Mouse (Mus musculus) ES-CJ7 (cell line): ENCODE measurements around the gene Dnase2a.
"Not testable (repeated sequence)": the region's sequence is repeated elsewhere in the genome, so short reads cannot be mapped to it uniquely, and the experiment has no call there.

ENCODE experiments used
- DNase-seq: peaks from one replicate; pipeline ENCODE4 v3.0.0; 2011; ENCODE audit warnings: low read depth, low spot score

Gene Dnase2a

GRCm38 (mm10) chr8:84907493-84907892 lies 867 bp upstream of the Dnase2a start:
- no peak for DNase-seq

DNA sequence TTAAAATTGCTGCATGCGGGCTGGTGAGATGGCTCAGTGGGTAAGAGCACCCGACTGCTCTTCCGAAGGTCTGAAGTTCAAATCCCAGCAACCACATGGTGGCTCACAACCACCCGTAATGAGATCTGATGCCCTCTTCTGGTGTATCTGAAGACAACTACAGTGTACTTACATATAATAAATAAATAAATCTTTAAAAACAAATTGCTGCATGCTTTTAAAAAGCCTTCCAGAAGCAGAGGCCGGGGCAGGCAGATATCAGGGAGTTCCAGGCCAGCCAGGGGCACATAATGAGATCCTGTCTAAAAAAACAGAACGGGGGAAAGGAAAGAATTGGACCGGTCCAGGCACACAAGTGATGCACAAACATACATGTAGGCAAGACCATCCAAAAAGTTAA lies 381 bp upstream of the Dnase2a start:
- not testable (repeated sequence) for DNase-seq

GRCm38 (mm10) chr8:84909162-84909767 lies 905 bp downstream of the Dnase2a start:
- DNase-seq, result no peak

DNA sequence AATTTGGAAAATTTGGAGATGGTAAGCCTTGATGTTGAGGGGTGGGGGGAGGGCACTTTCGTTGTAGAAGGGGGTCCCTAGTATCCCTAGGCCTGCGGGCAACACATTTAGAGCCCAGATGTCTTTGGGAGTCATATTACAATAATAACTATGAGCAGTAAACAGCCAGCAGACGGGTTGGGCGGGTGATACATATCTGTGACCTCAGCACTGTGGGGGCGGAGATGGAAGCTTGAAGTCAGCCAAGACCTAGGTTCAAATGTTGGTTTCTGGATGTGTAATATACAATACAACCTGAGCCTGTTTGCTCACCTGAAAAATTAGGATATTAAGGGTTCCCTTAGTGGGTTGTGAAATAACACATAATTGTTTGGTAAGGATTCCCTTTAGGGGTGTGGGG lies 1.6 kb downstream of the Dnase2a start:
- DNase-seq, result no peak

DNA sequence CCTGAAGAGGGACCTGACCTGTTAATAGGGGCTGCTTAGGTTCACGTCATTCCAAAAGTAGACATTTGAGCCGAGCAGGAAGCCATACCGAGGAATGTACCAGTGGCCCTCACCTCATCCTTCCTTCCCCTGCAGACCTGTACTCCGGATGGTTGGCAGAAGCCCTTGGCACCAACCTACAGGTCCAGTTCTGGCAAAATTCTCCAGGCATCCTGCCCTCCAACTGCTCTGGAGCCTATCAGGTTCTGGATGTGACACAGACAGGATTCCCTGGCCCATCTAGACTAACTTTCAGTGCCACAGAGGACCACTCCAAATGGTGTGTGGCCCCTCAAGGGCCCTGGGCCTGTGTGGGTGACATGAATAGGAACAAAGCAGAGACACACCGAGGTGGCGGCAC lies 2.2 kb downstream of the Dnase2a start:
- DNase-seq, result no peak

DNA sequence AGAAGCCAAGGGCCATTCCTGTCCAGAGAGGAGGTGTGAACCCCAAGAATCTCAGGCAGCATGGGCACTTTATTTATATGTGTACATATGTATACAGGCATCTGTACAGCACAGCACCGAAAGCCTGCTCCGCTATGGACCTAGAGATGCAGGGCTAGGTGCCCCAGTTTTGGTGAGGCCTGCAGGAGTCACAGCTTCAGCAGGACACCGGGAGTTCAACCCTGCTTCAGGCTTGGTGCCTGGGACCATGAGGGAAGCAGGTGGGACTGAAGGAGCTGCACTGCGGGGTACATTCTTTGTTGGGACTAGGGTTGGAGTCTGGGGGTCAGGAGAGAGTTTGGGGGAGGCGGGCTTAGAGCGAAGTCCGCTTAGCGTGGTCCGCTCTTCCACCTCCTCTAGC lies 3.5 kb downstream of the Dnase2a start:
- DNase-seq, result no peak

DNA sequence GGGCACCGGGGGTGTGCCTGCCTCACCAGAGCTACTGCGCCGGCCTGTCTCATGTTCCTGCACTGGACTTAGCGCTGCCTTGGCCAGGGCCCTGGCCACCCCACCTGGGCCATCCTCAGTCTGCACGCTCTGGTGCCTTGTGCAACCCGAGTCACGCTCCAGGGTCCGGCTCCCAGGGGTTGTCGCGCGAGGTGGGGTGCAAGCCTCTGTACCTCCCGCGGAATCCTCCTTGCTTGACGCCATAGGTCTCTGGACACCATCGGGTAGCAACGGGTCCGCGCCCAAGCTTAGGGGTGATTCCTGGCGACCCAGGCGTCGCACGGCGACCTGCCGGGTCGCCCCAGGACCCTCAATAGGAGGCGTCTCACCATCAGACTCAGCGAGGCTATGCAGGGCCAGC lies 4.0 kb downstream of the Dnase2a start:
- DNase-seq, result no peak

- peak; percentile 98 for DNase-seq
Observed at GRCm38 (mm10) chr8:84912895-84913501, 4.6 kb downstream of the Dnase2a start.

DNA sequence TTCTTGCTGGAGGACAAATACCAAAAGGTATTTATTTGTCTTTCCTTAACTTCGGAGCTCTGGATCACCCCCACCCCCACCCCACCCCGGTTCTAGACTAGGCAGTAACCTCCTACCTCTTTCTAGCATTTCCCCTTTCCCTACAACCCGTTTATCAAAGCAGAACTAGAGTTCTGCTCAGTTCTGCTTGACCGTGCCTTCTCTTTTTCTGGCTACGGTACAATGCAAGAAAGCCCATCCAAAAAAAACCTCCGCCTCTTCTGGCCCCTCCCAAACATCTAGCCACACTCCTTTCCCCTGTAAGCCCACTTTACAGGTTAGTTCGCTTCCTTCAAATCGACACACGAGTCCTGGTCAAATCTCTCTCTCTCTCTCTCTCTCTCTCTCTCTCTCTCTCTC lies 5.1 kb downstream of the Dnase2a start:
- DNase-seq, result no peak

DNA sequence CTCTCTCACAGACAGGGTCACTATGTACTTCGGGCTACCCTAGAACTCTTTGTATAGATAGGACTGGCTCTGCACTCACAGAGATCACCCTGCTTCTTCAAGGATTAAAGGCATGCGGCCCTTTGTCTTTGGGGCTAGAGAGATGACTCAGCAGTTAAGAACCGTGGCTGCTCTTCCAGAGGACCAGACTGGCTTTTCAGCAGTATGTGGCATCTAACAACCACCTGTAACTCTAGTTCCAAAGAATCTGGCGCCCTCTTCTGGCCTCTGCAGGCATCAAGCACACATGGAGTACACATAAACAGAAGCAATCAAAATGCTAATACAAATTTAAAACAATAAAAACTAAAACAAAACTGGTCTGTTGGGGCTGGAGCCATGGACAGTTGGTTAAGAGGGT lies 5.6 kb downstream of the Dnase2a start:
- peak; percentile 97 for DNase-seq

GRCm38 (mm10) chr8:84915269-84915668 lies 6.9 kb downstream of the Dnase2a start:
- DNase-seq, result peak; percentile 98

GRCm38 (mm10) chr8:84917781-84918180 lies 9.4 kb downstream of the Dnase2a start:
- DNase-seq, result peak; percentile 73

DNA sequence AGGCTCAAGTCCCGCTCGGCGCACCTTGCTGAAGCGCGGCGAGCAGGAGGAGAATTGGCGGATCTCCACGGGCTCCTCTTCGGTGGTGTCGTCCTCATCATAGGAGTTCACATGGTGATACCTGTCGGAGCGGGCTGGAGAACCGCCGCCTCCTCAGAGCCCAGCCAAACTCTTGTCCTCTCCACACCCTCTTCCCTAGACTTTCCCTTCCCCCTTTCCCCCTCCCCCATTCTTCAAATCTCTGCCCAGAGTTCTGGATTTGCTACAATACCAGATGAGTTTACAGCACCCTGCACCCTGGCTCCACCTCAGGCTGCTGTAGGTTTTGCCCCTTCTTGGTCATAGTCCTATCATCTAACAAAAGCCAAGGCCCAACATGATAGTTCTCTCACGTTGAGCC lies 10.3 kb downstream of the Dnase2a start:
- peak; percentile 82 for DNase-seq

DNA sequence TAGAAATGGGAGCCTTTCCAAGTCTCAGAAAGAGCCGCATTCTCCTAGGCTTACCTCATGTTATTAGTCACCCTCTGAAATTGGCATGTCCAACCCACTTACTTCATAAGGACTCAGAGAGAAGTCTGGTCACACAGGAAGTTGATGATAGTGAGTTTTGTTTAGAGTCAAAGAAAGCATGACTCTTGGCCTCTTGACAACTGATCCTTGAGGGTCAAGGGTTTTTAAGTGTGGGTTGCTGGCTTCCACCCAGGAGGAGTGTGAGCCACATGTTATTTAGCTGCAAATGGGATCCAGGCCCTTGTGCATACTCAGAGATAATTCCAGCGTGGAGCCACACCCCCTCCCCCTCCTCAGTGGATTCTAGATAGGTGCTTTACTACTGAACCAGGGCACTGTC lies 13.2 kb downstream of the Dnase2a start:
- DNase-seq, result no peak

DNA sequence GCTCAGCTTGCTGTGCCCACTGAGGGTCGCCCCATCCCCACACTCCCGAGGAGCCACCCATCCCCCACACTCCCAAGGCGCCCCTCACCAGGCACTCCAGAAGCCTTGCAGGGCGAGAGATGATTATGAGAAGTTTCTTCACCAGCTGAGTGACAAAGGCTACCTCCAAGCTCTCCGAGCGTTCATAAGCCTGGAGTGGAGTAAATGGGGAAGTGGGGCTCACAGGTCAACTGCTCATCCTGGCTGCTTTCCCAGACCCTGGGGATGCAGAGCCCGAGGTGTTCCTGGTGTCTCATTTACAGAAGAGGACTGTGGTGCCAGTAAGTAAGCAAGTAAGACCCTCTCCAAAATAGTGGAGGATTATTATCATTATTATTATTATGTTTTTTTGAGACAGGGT lies 17.2 kb downstream of the Dnase2a start:
- DNase-seq, result no peak

- no peak for DNase-seq
Observed at GRCm38 (mm10) chr8:84927513-84927912, 19.2 kb downstream of the Dnase2a start.

- DNase-seq, result peak; percentile 79
Observed at GRCm38 (mm10) chr8:84928456-84929306, 20.3 kb downstream of the Dnase2a start.

DNA sequence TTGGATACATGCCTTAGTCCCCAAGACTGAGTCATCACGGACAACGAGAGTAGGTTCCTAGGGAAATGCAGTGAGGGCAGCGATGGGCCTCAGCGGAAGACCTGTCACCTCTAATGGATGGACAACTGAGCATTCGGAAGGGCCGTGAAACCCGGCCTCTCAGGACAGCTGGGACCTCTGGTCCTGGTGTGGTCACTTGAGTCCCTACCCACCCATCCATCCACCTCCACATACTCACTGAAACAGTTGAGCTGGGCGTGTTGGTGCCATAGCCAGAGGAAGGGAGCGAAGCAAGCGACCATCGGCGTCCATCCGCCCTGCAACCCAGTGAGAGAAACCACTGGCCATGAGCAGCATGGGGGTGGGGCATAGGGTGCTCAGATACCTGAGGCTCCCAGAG lies 22.2 kb downstream of the Dnase2a start:
- no peak for DNase-seq

- DNase-seq, result no peak
Observed at GRCm38 (mm10) chr8:84933767-84934559, 25.6 kb downstream of the Dnase2a start.

- DNase-seq, result peak; percentile 92
Observed at GRCm38 (mm10) chr8:84934860-84935259, 26.5 kb downstream of the Dnase2a start.

GRCm38 (mm10) chr8:84935489-84935888 lies 27.1 kb downstream of the Dnase2a start:
- DNase-seq, result no peak
